Mouse (Mus musculus): ENCODE results near the gene Slc12a5. TPM values are rescaled to one million over a fixed set of nuclear protein-coding genes. Genes with fewer than 3 reads are reported as not detected.
A peak's percentile ranks its signal among the peaks of the same experiment; 100 is the strongest.

Gene Slc12a5
- polyA plus RNA-seq, 1 experiment from 2014 or later = 0.84 TPM

GRCm38 (mm10) chr2:164916820-164917219 lies 43.8 kb upstream of the Slc12a5 start:
- Histone ChIP-seq H3K9me3 (ENCODE audit: low read length) (no peaks in the 10 kb centered on the region), H3K4me3 (ENCODE audit: low read depth, low read length) (no peak overlapping the region), H3K9ac (replicated peaks; ENCODE audit: low read depth) (no peak overlapping the region), H3K27me3 (replicated peaks; ENCODE audit: insufficient read depth, low read length) (no peaks in the 10 kb centered on the region), H3K4me1 (ENCODE audit: insufficient read depth, low read depth, low read length) (0 out of 2 replicates have a peak, but pooled peaks cover 5% of the 10 kb centered on the region), H3K36me3 (ENCODE audit: insufficient read depth, low read length) (0 out of 2 replicates have a peak, but pooled peaks cover 4% of the 10 kb centered on the region), H3K27ac (ENCODE audit: low read length) (no peak overlapping the region), H3K4me2 (replicated peaks; ENCODE audit: low read depth, low read length) (no peak overlapping the region)
- no peak for ATAC-seq
- WGBS = 73% methylated on average over 5 of the region's 5 CpGs
- no peak for DNase-seq (ENCODE audit: low spot score)
- no peak for TF ChIP-seq CTCF (IDR thresholded peaks at IDR 0.05)
- TF ChIP-seq EP300 (IDR thresholded peaks at IDR 0.05) = no peak

GRCm38 (mm10) chr2:164917371-164917770 lies 43.2 kb upstream of the Slc12a5 start:
- H3K9ac ChIP-seq (replicated peaks; ENCODE audit: low read depth) = no peak overlapping the region
- 0 out of 2 replicates have a peak, but pooled peaks cover 4% of the 10 kb centered on the region for H3K36me3 ChIP-seq (ENCODE audit: insufficient read depth, low read length)
- H3K4me1 ChIP-seq (ENCODE audit: insufficient read depth, low read depth, low read length) = 0 out of 2 replicates have a peak, but pooled peaks cover 5% of the 10 kb centered on the region
- H3K9me3 ChIP-seq (ENCODE audit: low read length) = no peaks in the 10 kb centered on the region
- no peaks in the 10 kb centered on the region for H3K27me3 ChIP-seq (replicated peaks; ENCODE audit: insufficient read depth, low read length)
- no peak overlapping the region for H3K4me3 ChIP-seq (ENCODE audit: low read depth, low read length)
- H3K27ac ChIP-seq (ENCODE audit: low read length) = no peak overlapping the region
- 70% methylated on average over 10 of the region's 10 CpGs for WGBS
- TF ChIP-seq EP300 (IDR thresholded peaks at IDR 0.05) = no peak
- no peak for TF ChIP-seq CTCF (IDR thresholded peaks at IDR 0.05)
- no peak overlapping the region for H3K4me2 ChIP-seq (replicated peaks; ENCODE audit: low read depth, low read length)
- ATAC-seq (no peak), DNase-seq (ENCODE audit: low spot score) (no peak)

GRCm38 (mm10) chr2:164918325-164918724 lies 42.3 kb upstream of the Slc12a5 start:
- H3K4me2 ChIP-seq (replicated peaks; ENCODE audit: low read depth, low read length) = no peak overlapping the region
- H3K4me1 ChIP-seq (ENCODE audit: insufficient read depth, low read depth, low read length) = 0 out of 2 replicates have a peak, but pooled peaks cover 5% of the 10 kb centered on the region
- no peak for ATAC-seq
- 78% methylated on average over 4 of the region's 5 CpGs for WGBS
- H3K36me3 ChIP-seq (ENCODE audit: insufficient read depth, low read length) = 0 out of 2 replicates have a peak, but pooled peaks cover 4% of the 10 kb centered on the region
- no peak overlapping the region for H3K27ac ChIP-seq (ENCODE audit: low read length)
- H3K4me3 ChIP-seq (ENCODE audit: low read depth, low read length) = no peak overlapping the region
- TF ChIP-seq EP300 (IDR thresholded peaks at IDR 0.05) (no peak), CTCF (IDR thresholded peaks at IDR 0.05) (peak; percentile 66)
- H3K27me3 ChIP-seq (replicated peaks; ENCODE audit: insufficient read depth, low read length) = no peaks in the 10 kb centered on the region
- H3K9me3 ChIP-seq (ENCODE audit: low read length) = no peaks in the 10 kb centered on the region
- H3K9ac ChIP-seq (replicated peaks; ENCODE audit: low read depth) = no peak overlapping the region
- peak; percentile 25 for DNase-seq (ENCODE audit: low spot score)

GRCm38 (mm10) chr2:164921984-164922383 lies 38.6 kb upstream of the Slc12a5 start:
- Histone ChIP-seq H3K27ac (ENCODE audit: low read length) (no peak overlapping the region), H3K4me3 (ENCODE audit: low read depth, low read length) (no peak overlapping the region), H3K4me1 (ENCODE audit: insufficient read depth, low read depth, low read length) (no peaks in the 10 kb centered on the region), H3K27me3 (replicated peaks; ENCODE audit: insufficient read depth, low read length) (no peaks in the 10 kb centered on the region), H3K9ac (replicated peaks; ENCODE audit: low read depth) (no peak overlapping the region), H3K4me2 (replicated peaks; ENCODE audit: low read depth, low read length) (no peak overlapping the region), H3K9me3 (ENCODE audit: low read length) (no peaks in the 10 kb centered on the region), H3K36me3 (ENCODE audit: insufficient read depth, low read length) (0 out of 2 replicates have a peak, but pooled peaks cover 4% of the 10 kb centered on the region)
- DNase-seq (ENCODE audit: low spot score) = peak; percentile 41
- 35% methylated on average over 7 of the region's 7 CpGs for WGBS
- ATAC-seq = no peak
- no peak for TF ChIP-seq EP300 (IDR thresholded peaks at IDR 0.05)
- TF ChIP-seq CTCF (IDR thresholded peaks at IDR 0.05) = no peak

GRCm38 (mm10) chr2:164923291-164923690 lies 37.3 kb upstream of the Slc12a5 start:
- no peak overlapping the region for H3K4me3 ChIP-seq (ENCODE audit: low read depth, low read length)
- H3K9ac ChIP-seq (replicated peaks; ENCODE audit: low read depth) = no peak overlapping the region
- no peak overlapping the region for H3K27ac ChIP-seq (ENCODE audit: low read length)
- H3K4me2 ChIP-seq (replicated peaks; ENCODE audit: low read depth, low read length) = no peak overlapping the region
- no peak for ATAC-seq
- TF ChIP-seq CTCF (IDR thresholded peaks at IDR 0.05) = no peak
- TF ChIP-seq EP300 (IDR thresholded peaks at IDR 0.05) = no peak
- no peaks in the 10 kb centered on the region for H3K4me1 ChIP-seq (ENCODE audit: insufficient read depth, low read depth, low read length)
- 0 out of 2 replicates have a peak, but pooled peaks cover 4% of the 10 kb centered on the region for H3K36me3 ChIP-seq (ENCODE audit: insufficient read depth, low read length)
- 58% methylated on average over 4 of the region's 4 CpGs for WGBS
- no peaks in the 10 kb centered on the region for H3K9me3 ChIP-seq (ENCODE audit: low read length)
- H3K27me3 ChIP-seq (replicated peaks; ENCODE audit: insufficient read depth, low read length) = no peaks in the 10 kb centered on the region
- no peak for DNase-seq (ENCODE audit: low spot score)

GRCm38 (mm10) chr2:164924100-164924857 lies 36.3 kb upstream of the Slc12a5 start:
- no peak overlapping the region for H3K4me3 ChIP-seq (ENCODE audit: low read depth, low read length)
- H3K27ac ChIP-seq (ENCODE audit: low read length) = no peak overlapping the region
- H3K9ac ChIP-seq (replicated peaks; ENCODE audit: low read depth) = no peak overlapping the region
- 31% methylated on average over 11 of the region's 11 CpGs for WGBS
- peak; percentile 97 for TF ChIP-seq CTCF (IDR thresholded peaks at IDR 0.05)
- no peak for TF ChIP-seq EP300 (IDR thresholded peaks at IDR 0.05)
- no peaks in the 10 kb centered on the region for H3K27me3 ChIP-seq (replicated peaks; ENCODE audit: insufficient read depth, low read length)
- H3K4me1 ChIP-seq (ENCODE audit: insufficient read depth, low read depth, low read length) = no peaks in the 10 kb centered on the region
- H3K4me2 ChIP-seq (replicated peaks; ENCODE audit: low read depth, low read length) = no peak overlapping the region
- no peaks in the 10 kb centered on the region for H3K9me3 ChIP-seq (ENCODE audit: low read length)
- ATAC-seq = peak; percentile 74
- 0 out of 2 replicates have a peak, but pooled peaks cover 4% of the 10 kb centered on the region for H3K36me3 ChIP-seq (ENCODE audit: insufficient read depth, low read length)
- DNase-seq (ENCODE audit: low spot score) = peak; percentile 89
